Mouse (Mus musculus) spleen, postnatal 14 days (tissue): ENCODE results near the gene Eci2.
"Not testable (repeated sequence)": the region's sequence is repeated elsewhere in the genome, so short reads cannot be mapped to it uniquely, and the experiment has no call there.

Experiments
- DNase-seq, 2 experiments: peaks; one replicate each; pipeline ENCODE4 v3.0.0; 2021 to 2022; ENCODE audit warnings: low spot score in 2 of 2

The Eci2 gene

DNA sequence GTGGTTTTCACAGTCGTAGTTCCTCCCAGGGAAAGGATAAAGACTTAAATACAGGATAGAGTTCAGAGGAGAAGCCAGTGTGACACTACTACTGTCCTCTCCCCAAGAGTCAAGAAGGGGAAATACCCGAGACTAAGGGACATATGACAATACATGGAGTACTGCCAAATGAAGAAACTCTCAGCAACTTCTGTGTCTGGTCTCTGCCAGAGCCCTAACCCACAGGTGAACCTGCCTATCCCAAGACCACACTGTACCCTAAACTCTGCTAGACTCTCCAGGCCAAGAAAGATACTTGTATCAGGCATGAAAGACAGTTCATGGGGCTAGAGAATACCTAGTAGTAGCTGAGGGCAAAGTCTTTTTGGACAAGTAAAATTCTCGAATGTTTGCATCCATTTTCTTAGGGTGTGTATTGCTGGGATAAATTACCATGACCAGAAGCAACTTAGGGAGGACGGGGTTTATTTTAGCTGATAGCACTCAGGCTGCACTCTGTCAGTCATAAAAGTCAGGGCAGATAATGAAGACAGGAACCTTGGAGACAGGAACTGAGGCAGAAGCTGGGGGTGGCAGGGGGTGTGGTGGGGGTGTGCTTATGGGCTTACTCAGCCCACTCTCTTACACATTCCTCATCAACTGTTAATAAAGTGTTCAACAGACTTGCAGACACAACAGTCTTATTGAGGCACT, 35.2 kb downstream of the Eci2 start:
- DNase-seq, result no peak

DNA sequence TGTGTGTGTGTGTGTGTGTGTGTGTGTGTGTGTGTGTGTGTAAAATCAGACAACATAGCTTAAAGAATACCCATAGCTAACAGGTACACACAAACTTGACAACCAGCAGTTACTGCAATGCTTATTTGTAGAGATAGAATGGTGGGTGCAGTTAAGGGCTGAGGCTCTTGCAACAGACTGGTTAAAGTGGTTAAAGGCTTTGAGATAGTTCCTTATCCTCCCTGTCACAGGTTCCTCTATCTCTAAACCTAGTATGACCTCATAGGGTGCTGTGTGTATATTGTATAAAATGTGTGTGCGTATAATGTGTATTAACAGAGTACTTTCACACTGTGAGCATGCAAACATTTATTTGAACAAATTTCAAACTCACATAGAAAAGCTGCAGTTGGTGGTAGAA, 43.4 kb downstream of the Eci2 start:
- DNase-seq, result not testable (repeated sequence)

- not testable (repeated sequence) for DNase-seq
Observed at GRCm38 (mm10) chr13:34978635-34979034, 48.3 kb downstream of the Eci2 start.

GRCm38 (mm10) chr13:34977410-34977809, 49.5 kb downstream of the Eci2 start:
- no peak for DNase-seq

DNA sequence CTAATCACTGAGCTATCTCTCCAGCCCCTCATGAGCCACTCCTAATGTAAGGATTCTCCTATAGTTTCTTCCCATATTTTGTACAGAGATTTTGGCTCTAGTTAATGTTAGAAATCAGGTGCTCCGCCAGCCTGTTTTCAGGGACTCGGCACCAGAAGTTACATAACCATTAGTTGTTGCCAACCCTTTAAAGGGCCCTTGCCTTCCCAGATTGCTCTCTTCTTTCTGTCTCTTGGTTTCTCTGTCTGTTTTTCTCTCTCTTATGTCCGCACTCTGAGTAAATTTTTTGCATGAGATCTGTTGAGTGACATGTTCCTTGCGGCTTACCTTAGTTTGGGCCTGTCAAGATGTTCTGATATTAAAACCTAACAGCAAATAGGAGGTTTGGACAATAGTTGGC, 50.8 kb downstream of the Eci2 start:
- DNase-seq, result no peak

DNA sequence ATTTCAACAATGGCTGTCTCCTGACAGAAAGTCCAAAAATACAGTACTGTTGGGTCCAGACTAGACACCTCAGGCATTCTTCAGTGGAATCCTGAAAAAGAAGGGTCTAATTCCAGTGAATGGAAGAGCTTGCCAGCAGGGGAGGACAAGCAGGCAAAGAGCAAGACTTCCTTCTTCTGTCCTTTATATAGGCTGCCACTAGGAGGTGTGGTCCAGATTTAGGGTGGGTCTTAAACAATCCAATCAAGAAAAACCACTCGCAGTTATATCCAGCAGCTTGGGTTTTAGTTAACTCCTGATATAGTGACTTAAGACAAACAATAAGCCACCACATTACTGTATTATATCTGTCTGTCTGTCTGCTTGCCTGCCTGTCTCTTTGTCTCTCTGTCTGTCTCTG, 53.1 kb downstream of the Eci2 start:
- DNase-seq, result no peak

GRCm38 (mm10) chr13:34973149-34973548, 53.7 kb downstream of the Eci2 start:
- DNase-seq, result no peak

GRCm38 (mm10) chr13:34972456-34972855, 54.4 kb downstream of the Eci2 start:
- DNase-seq, result not testable (repeated sequence)

DNA sequence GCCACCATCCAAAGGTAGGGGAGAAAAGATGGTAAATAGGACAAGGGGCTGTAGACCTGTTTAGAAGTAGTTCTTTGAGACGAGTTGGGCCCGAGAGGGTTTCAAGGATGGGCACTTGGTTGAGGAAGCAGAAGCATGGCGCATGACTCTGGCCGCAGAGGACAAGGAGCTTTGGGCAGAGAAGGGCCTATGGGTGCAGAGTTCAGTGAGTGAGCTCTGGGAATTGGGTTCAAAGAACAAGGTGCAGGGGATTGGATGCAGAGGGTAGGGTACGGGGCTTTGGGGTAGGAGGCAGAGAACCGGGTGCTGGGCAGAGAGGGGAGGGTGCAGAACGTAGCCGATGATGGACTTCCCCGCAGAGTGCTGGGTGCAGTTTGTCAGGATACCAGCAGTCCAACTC, 61.2 kb downstream of the Eci2 start:
- not testable (repeated sequence) for DNase-seq

GRCm38 (mm10) chr13:34964866-34965265, 62.0 kb downstream of the Eci2 start:
- DNase-seq, result no peak

- DNase-seq, result no peak
Observed at GRCm38 (mm10) chr13:34964419-34964818, 62.5 kb downstream of the Eci2 start.

- DNase-seq, result no peak
Observed at GRCm38 (mm10) chr13:34963511-34964397, 63.1 kb downstream of the Eci2 start, which contains the start of gene Eci3. TSS of gene Eci3 (minus strand) at chr13:34963810.

DNA sequence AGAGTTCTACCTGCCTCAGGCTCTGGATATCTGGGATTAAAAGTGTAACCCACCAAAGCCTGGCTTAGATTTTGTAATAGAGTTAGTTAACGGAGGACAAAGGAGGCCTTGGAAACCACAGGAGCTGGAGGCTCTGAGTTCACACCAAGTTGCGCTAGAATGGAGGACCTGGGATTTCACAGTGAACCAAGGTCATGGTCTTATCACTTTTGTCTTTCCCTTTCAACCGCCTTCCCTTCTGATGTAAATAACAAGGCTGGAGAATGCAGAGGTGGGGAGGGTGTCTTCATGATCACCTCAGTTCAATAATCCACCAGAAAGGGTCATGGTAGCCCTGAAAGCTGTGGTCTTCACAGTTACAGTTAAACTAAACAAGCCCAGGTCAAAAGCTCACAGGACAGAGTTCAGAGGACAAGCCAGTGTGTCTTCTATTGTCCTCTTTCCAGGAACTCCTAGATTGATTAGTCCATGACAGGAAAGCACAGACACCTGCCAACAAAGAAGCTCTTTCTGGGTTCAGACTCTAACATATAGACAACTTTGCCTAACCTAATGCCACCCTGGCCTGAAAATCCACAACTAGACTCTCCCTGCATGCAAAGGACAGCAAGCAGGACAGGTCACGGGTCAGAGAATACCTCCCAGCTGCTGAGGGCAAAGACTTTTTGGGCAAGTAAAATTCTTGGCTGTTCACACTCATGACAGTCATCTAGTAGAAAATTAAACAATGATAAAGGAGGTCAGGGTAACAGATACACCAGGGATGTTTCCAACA, 65.7 kb downstream of the Eci2 start:
- DNase-seq, result no peak

DNA sequence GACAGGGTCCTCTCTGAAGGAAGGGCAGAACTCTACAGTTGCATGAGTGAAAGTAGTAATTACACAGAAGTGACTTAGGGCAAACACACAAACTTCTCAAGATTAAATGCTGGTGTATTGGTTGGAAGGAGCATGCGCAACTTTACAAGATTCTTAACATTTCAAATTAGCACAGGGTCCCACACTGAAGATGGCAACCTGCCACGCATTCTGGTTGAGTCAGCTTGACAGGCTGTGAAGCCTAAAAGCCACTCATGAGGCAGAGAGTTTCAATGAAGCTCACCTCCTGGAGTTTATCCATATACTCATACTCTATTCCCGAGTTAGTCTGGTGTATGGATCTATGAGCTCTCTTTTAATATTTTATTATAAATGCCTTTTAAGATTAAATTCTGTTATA, 68.7 kb downstream of the Eci2 start:
- not testable (repeated sequence) for DNase-seq

- no peak for DNase-seq
Observed at GRCm38 (mm10) chr13:34956901-34957300, 70.0 kb downstream of the Eci2 start.

DNA sequence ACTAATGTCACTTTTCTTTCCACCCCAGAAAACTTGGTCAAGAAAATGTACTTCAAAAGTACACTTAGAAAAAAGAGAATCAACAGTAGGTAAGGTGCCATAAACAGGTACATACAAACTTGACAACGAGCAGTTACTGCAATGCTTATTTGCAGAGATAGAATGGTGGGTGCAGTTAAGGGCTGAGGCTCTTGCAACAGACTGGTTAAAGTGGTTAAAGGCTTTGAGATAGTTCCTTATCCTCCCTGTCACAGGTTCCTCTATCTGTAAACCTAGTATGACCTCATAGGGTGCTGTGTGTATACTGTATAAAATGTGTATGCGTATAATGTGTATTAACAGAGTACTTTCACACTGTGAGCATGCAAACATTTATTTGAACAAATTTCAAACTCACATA, 75.5 kb downstream of the Eci2 start:
- DNase-seq, result not testable (repeated sequence)

DNA sequence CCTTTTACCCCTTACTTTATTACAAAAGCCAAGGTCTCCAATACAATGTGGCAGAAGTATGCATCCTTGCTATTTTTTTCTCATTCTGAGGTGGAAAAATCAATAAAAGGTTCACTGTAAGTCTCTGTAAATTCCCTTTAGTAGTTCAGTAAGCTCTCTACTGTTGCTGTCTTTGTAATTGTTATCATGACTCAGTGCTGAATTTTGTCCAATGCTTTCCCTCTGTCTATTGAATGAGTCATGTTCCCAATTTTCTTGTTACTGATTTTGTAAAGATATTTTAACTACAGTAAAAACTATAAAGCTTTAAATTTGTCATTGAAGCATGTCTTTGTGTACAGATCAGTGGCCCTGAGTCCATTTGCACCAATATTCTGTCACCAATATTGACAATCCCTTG, 84.5 kb downstream of the Eci2 start:
- no peak for DNase-seq

- no peak for DNase-seq
Observed at GRCm38 (mm10) chr13:34934931-34935644, 91.8 kb downstream of the Eci2 start.
